Mouse (Mus musculus): ENCODE data around the gene Ppargc1a. TPM values are rescaled to one million over a fixed set of nuclear protein-coding genes. Genes with fewer than 3 reads are reported as not detected.
A peak's percentile ranks its signal among the peaks of the same experiment; 100 is the strongest.

Gene Ppargc1a
- total RNA-seq, 2 experiments from 2014 or later = 54.8 to 55.6 TPM

- intact Hi-C loops (cut with DNase I) = loop anchor here (10.0 kb wide), 2 partner anchors 117 to 177 kb away; no protein-coding TSS in a partner anchor
- DNase-seq (ENCODE audit: low spot score in 2 of 2) = no peak
Observed at GRCm38 (mm10) chr5:51557607-51558278, 9.8 kb downstream of the Ppargc1a start.

- peak in 1 of 2 experiments; percentile 22 for DNase-seq (ENCODE audit: low spot score in 2 of 2)
- intact Hi-C loops (cut with DNase I) = loop anchor here (10.0 kb wide), 2 partner anchors 121 to 181 kb away; no protein-coding TSS in a partner anchor
Observed at GRCm38 (mm10) chr5:51553671-51554070, 13.9 kb downstream of the Ppargc1a start.

DNA sequence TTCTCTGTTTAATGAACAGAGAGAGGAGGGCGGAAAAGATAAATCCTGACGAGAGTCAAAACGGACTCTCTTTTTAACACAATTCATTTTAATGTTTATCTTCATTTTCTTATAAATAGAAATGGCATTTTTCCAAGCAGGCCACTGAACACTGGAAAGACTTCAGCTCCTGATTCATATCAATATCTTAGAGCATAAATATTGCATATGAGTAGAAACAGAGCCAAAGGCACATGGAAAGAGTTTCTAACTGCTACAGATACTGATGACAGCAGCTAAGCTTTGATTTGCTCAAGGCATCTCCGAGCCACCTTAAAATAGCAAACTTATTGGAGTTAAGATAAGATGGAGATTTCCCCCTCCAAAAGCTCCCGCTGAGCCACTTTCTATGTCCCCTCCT lies 14.3 kb downstream of the Ppargc1a start:
- DNase-seq (ENCODE audit: low spot score in 2 of 2) = no peak
- intact Hi-C loops (cut with DNase I) = loop anchor here (10.0 kb wide), 2 partner anchors 122 to 182 kb away; no protein-coding TSS in a partner anchor

DNA sequence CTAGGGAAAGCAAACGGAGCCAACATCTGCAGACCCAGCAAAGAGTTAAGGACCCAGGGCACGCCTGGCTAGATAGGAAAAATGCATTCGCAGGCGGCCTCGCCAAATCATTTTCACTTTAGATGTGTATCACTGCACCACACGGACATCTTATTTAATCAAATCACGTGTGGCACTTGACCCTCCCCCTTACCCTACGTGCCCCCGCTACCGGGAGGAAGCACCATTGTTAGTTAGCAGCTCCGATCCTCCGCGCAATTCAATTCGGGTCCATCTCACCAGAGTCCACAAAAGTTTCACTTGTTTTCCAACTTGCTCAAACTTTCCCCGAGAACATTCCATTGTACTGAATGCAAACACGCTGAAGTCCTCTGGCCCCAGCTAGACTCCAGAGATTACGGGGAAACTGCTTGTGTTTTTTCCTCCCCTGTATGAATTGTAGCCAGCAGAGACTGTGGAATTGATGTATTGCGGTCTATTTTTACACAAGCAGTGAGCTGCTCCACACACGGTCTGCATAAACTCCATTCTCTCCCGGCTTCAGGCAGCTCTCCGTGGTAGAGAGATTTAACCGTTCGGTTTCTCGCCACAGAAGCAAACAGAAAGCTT lies 14.9 kb downstream of the Ppargc1a start:
- peak; percentile 32 to 43 for DNase-seq (ENCODE audit: low spot score in 2 of 2)
- intact Hi-C loops (cut with DNase I) = loop anchor here (10.0 kb wide), 2 partner anchors 122 to 182 kb away; no protein-coding TSS in a partner anchor

DNA sequence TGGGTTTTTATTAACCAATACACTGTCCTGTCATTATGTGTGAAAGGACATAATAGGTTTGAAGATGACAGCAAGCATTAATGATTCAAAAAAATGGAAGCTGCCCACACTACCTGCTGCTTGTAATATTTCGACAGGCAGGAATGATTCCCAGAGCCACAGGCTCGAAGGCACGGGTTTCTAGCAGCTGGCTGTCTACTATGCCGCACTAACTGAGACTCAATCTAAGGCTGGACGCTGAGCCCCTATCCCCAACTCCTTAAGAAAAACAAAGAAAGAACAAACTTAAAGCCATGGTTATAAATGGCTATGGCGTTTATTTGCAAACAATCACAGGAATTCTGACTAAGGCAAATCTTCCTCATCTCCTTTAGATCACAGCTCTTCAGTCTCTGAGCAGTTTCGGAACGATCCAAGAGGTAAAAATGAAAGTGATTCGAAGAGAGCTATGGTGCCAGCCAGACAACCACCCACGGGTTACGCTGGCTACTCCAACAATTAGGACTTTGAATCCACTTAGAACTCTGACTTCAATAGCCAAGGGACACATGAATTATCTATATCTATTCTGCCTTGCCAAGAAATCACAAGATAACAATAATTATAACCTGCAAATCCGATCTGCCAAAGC lies 15.6 kb downstream of the Ppargc1a start:
- intact Hi-C loops (cut with DNase I) = loop anchor here (10.0 kb wide), 2 partner anchors 123 to 183 kb away; no protein-coding TSS in a partner anchor
- peak in 1 of 2 experiments; percentile 11 for DNase-seq (ENCODE audit: low spot score in 2 of 2)

DNA sequence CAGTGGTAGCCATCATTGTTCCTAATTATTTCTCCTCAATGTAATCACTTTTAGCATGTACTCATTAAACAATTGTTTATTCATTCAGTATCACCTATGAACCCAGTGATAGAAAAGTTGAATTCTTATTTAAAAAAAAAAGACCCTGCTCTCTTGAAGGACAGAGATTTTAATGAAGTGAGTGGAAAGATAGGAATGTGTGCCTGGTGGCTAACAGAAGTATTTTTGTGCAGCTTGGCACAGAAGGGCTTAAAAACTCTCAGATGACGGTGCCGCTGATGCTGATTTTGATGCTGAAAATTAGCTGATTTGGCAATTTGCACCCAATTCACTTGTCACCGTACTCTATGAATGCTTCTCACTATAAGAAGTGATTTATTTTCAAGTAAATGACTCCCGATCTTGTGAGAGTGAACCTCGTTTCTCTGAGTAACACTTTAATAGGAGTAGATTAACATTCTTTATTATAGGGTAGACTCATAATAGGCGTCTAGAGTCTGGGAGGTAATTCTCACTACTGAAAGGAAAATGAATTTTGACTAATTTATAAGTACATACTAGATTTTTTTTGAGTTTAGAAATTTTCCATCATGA lies 20.0 kb downstream of the Ppargc1a start:
- intact Hi-C loops (cut with DNase I) = no loop called here
- DNase-seq (ENCODE audit: low spot score in 2 of 2) = no peak

- DNase-seq (ENCODE audit: low spot score in 2 of 2) = no peak
- intact Hi-C loops (cut with DNase I) = no loop called here
Observed at GRCm38 (mm10) chr5:51546817-51547216, 20.7 kb downstream of the Ppargc1a start.

- no peak for DNase-seq (ENCODE audit: low spot score in 2 of 2)
- intact Hi-C loops (cut with DNase I) = no loop called here
Observed at GRCm38 (mm10) chr5:51545133-51546049, 22.1 kb downstream of the Ppargc1a start.

DNA sequence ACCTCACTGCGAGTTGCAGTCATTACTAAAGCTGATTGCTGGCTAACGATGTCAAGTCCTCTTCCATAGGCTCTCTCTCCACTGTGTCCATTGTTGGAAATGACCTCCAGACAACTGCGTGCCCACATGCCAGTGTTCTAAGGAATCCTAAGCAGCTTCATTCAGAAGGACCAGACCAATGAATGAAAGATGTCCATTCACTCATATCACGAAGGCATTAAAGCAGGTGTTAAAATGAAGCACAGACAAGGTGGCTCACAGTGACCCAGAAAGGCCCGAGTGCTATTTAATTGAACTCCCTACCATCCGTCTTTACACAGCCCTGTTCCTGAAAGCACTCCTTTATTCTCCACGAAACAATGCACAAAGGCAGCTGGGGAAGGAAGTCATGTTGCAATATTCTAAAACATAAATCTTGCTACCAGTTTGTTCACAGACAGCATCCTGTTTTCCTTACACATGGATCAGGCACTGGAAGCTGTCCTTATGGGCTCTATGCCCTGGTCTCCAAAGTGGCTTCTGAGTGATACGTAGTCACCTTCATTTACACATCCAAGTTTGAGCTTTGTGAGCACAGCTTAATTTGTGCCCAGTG lies 23.3 kb downstream of the Ppargc1a start:
- DNase-seq (ENCODE audit: low spot score in 2 of 2) = no peak
- intact Hi-C loops (cut with DNase I) = no loop called here

- intact Hi-C loops (cut with DNase I) = no loop called here
- DNase-seq (ENCODE audit: low spot score in 2 of 2) = no peak
Observed at GRCm38 (mm10) chr5:51541557-51541956, 26.0 kb downstream of the Ppargc1a start.

GRCm38 (mm10) chr5:51540816-51541215 lies 26.7 kb downstream of the Ppargc1a start:
- intact Hi-C loops (cut with DNase I) = no loop called here
- DNase-seq (ENCODE audit: low spot score in 2 of 2) = no peak

GRCm38 (mm10) chr5:51539563-51539962 lies 28.0 kb downstream of the Ppargc1a start:
- no peak for DNase-seq (ENCODE audit: low spot score in 2 of 2)
- intact Hi-C loops (cut with DNase I) = loop anchor here (10.0 kb wide), 1 partner anchor 525 kb away; no protein-coding TSS in a partner anchor

DNA sequence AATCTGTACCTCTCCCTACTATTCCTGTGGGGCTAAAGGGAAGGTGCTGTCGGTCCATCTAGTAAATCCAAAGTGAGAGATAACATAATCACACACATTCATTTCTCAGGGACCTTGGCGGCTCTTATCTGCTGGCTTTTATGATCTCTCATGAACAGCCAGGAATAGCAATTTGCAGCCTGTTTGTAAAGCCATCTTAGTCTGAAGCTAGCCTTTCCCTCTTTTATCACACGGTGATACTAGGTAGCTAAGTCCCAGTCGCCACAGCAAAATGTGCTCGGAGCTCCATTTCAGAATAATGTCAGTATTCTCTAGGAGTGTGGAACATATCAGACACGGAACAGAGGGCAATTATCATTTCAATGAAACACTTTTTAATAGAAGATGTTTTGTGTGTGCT lies 29.2 kb downstream of the Ppargc1a start:
- DNase-seq (ENCODE audit: low spot score in 2 of 2) = no peak
- intact Hi-C loops (cut with DNase I) = loop anchor here (10.0 kb wide), 1 partner anchor 526 kb away; no protein-coding TSS in a partner anchor

DNA sequence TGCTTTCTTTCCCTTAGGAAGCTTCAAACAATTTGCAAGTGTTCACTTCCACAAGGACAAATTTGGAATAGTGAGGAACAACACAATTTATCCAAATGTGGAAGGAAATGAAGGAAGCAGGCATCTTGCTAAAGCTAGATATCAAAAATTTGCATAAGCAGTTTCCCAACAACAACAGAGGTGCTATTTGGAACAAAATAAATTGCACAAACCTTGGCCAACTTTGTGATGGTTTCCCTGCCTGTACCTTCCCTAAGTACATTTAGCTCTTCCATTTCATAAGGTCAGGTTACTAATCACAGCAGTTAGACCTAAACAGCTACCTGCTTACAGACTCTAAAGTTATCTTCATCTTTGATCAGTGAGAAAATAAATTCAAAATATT lies 29.9 kb downstream of the Ppargc1a start:
- intact Hi-C loops (cut with DNase I) = loop anchor here (10.0 kb wide), 1 partner anchor 527 kb away; no protein-coding TSS in a partner anchor
- DNase-seq (ENCODE audit: low spot score in 2 of 2) = no peak

DNA sequence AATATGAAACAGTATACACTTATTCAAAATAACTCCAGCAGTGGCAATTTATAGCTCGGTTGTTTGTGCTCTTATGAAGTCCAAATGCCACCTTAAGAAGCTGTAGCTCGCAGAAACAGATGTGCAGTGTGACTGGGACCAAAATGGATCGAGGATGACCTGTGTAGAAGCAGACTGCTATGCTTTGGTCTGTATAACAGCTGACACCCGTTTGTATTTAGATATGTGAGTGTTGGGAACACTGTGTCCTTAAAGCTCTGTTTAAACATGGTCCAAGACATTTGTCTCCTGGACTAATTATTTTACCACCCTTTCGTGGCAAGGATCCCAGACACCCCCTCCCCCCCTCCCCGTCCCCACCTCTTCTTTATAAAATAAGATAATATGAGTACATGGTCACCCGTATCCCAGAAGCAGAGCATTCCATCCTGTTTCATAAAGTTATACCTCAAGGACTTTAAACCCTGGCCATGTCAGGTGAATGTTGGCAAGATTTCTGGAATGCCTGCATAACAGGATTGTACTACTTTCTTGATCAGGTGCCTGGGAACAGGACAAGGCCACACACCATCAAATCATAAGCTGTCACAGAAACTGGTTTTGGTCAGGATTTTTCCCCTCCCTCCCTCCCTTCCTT lies 30.4 kb downstream of the Ppargc1a start:
- intact Hi-C loops (cut with DNase I) = loop anchor here (10.0 kb wide), 1 partner anchor 528 kb away; no protein-coding TSS in a partner anchor
- no peak for DNase-seq (ENCODE audit: low spot score in 2 of 2)

- no peak for DNase-seq (ENCODE audit: low spot score in 2 of 2)
- intact Hi-C loops (cut with DNase I) = loop anchor here (10.0 kb wide), 1 partner anchor 530 kb away; no protein-coding TSS in a partner anchor
Observed at GRCm38 (mm10) chr5:51534456-51534855, 33.1 kb downstream of the Ppargc1a start.

- intact Hi-C loops (cut with DNase I) = loop anchor here (10.0 kb wide), 1 partner anchor 534 kb away; no protein-coding TSS in a partner anchor
- no peak for DNase-seq (ENCODE audit: low spot score in 2 of 2)
Observed at GRCm38 (mm10) chr5:51531286-51531685, 36.2 kb downstream of the Ppargc1a start.

DNA sequence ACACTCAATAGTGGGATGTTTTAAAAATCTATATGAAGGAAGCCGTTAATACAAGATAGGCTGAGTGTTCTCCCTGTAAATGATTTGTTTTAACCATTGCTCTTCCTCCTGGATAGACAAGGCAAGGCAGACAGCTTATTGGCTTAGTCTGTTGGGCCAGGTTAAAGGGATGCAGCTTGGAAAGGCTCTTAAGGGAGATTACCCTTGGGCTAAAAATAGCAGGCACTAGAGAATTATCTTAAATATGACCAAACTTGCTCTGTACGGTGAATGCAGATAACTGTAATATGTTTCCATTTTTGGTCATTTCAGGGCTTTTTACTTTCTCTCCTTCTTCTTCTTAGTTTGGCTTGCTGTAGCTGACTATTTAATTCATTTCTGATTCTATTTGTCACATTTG lies 38.1 kb downstream of the Ppargc1a start:
- no peak for DNase-seq (ENCODE audit: low spot score in 2 of 2)
- intact Hi-C loops (cut with DNase I) = no loop called here

Measured in left cerebral cortex, postnatal 36 days (tissue).